Mouse (Mus musculus) C2C12 (cell line): ENCODE measurements around the gene Snx14.

ENCODE experiments used
- CTCF ChIP-seq: IDR thresholded peaks from one replicate; pipeline ENCODE4 v1.5.1; 2011; ENCODE audit not compliant: control insufficient read depth, insufficient read depth, insufficient read length
- MAX ChIP-seq: IDR thresholded peaks from one replicate; pipeline ENCODE4 v1.6.1; 2011; ENCODE audit warnings: mild to moderate bottlenecking, control low read depth
- MYOD1 ChIP-seq: IDR thresholded peaks from one replicate; pipeline ENCODE4 v1.6.1; 2011; ENCODE audit warnings: low read depth; ENCODE audit not compliant: control insufficient read depth, insufficient read length
- USF1 ChIP-seq: IDR thresholded peaks from one replicate; pipeline ENCODE4 v1.6.1; 2011; ENCODE audit warnings: low read depth, mild to moderate bottlenecking, control low read depth, moderate library complexity

DNA sequence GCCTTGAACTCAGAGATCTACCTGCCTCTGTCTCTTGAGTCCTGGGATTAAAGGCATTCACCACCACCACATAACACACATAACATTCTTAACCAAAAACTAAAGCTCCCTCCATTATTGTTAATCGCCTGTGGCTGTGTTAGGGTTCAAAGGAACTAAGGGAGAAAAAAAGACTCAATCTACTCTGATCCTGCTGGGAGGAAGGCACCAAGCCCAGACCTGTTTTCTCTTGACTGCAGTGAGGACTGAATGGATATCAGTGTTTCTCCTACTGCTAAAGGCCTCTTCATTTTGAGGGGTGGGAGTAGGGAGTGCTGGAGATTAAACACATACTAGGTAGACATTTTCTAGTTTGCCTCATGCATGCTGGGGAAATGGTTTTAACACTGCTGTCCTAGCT lies 71.0 kb downstream of the Snx14 start:
- TF ChIP-seq CTCF (no peak), USF1 (no peak), MYOD1 (no peak), MAX (no peak)
